Mouse (Mus musculus) small intestine, adult 2 months (tissue): ENCODE measurements around the gene Yipf3. TPM values are rescaled to one million over a fixed set of nuclear protein-coding genes. Genes with fewer than 3 reads are reported as not detected.

Experiments
- H3K27ac ChIP-seq: fragments of 200-500 bp; 2 replicates; pipeline ENCODE4 v1.5.1; 2012; ENCODE audit warnings: low read depth, low read length, control low read depth, inconsistent platforms; ENCODE audit not compliant: insufficient read depth
- H3K27me3 ChIP-seq: fragments of 200-500 bp; 2 replicates; pipeline ENCODE4 v1.6.1; 2012; ENCODE audit warnings: mild to moderate bottlenecking, moderate library complexity, low read length, inconsistent platforms; ENCODE audit not compliant: control insufficient read depth, insufficient read depth
- H3K36me3 ChIP-seq: fragments of 200-500 bp; 2 replicates; pipeline ENCODE4 v1.6.1; 2012; ENCODE audit warnings: mild to moderate bottlenecking, low read length, control low read depth, inconsistent platforms; ENCODE audit not compliant: control insufficient read depth, insufficient read depth
- H3K4me1 ChIP-seq: fragments of 200-500 bp; 2 replicates; pipeline ENCODE4 v1.6.1; 2012; ENCODE audit warnings: low read length, inconsistent platforms, mixed read lengths; ENCODE audit not compliant: control insufficient read depth, insufficient read depth, insufficient read length
- H3K4me3 ChIP-seq: fragments of 200-500 bp; 2 replicates; pipeline ENCODE4 v1.5.1; 2012; ENCODE audit warnings: low read depth, mild to moderate bottlenecking, control low read depth, inconsistent platforms, low read length, moderate library complexity
- CTCF ChIP-seq: fragments of 200-500 bp; IDR thresholded peaks from 2 replicates; pipeline ENCODE4 v1.5.1; 2012; ENCODE audit warnings: low read depth, mild to moderate bottlenecking, control low read depth, inconsistent platforms, low read length, moderate library complexity, mixed read lengths; ENCODE audit not compliant: insufficient replicate concordance, insufficient read length; ENCODE audit errors: extremely low read depth
- POLR2A ChIP-seq: fragments of 200-500 bp; IDR thresholded peaks from 2 replicates; pipeline ENCODE4 v1.6.1; 2012; ENCODE audit warnings: low read depth, mild to moderate bottlenecking, control low read depth, inconsistent platforms, low read length, moderate library complexity
- WGBS: fragments of 180-500 bp; shearing (Covaris S2); methylation state at CpG from one replicate; pipeline ENCODE4 v1.1.7; 2018; 5-methylcytosine and 5-hydroxymethylcytosine counted together
- polyA plus RNA-seq: library from polyadenylated mRNA; depleted of rRNA; stranded (reverse); fragments of >200 nt; gene quantifications from 2 replicates; pipeline ENCODE4 v1.2.3, GENCODE M21; 2012; rRNA removed

The Yipf3 gene
- polyA plus RNA-seq, 1 experiment, result 305 TPM

DNA sequence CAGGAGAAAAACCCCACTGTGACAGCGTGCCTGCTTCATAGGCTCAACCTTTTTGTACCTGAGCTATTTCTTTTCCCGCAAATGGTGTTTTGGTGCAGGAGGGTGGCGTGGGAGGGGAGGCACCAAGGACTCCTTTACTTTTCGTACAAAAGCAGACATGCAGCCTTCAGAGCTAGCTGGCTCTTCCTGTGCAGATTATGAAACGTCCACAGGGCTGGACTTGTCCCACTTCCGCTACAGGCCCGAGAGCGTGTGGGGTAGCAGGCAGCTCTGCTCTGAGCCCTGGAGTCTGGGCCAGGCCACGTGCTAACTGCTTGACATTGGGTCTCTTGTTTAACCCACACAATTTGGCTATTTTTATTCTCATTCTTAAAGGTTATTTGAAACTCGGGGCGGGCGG is 54.0 kb downstream of the Yipf3 start:
- Histone ChIP-seq H3K4me3 (no peak overlapping the region), H3K27me3 (peaks cover 19% of the 10 kb centered on the region), H3K27ac (no peak overlapping the region), H3K36me3 (peaks cover 26% of the 10 kb centered on the region), H3K4me1 (peaks cover 14% of the 10 kb centered on the region)
- no peak for TF ChIP-seq CTCF
- TF ChIP-seq POLR2A, result no peak
- 80% methylated on average over 12 of the region's 12 CpGs for WGBS

Other genes starting within 250 kb of the Yipf3 start
- 108 and 177 TPM in 2 replicates for gene Vegfa, start 215.7 kb upstream of the Yipf3 start, polyA plus RNA-seq
- gene Mrps18a, start 137.1 kb upstream of the Yipf3 start, polyA plus RNA-seq, result 14.4 and 19.5 TPM in 2 replicates
- 3.4 and 4.3 TPM in 2 replicates for gene Rsph9, start 103.9 kb upstream of the Yipf3 start, polyA plus RNA-seq
- 14.8 and 27.1 TPM in 2 replicates for gene Mad2l1bp, start 94.5 kb upstream of the Yipf3 start, polyA plus RNA-seq
- gene Gtpbp2, start 87.0 kb upstream of the Yipf3 start, polyA plus RNA-seq, result 92.2 and 198 TPM in 2 replicates
- gene Polh, start 45.4 kb upstream of the Yipf3 start, polyA plus RNA-seq, result 1.0 and 1.7 TPM in 2 replicates
- 5.3 and 8.4 TPM in 2 replicates for gene Xpo5, start 45.3 kb upstream of the Yipf3 start, polyA plus RNA-seq
- 16.2 and 24.6 TPM in 2 replicates for gene Polr1c, start within 50 bp of the Yipf3 start, polyA plus RNA-seq
- gene Lrrc73, start 5.5 kb downstream of the Yipf3 start, polyA plus RNA-seq, result 1.9 and 2.8 TPM in 2 replicates
- 43.4 and 89.2 TPM in 2 replicates for gene Tjap1, start 34.9 kb downstream of the Yipf3 start, polyA plus RNA-seq
- gene Dlk2, start 49.3 kb downstream of the Yipf3 start, polyA plus RNA-seq, result 0.27 and 1.0 TPM in 2 replicates
- gene Abcc10, start 80.3 kb downstream of the Yipf3 start, polyA plus RNA-seq, result 28.7 and 37.5 TPM in 2 replicates
- gene Zfp318, start 135.7 kb downstream of the Yipf3 start, polyA plus RNA-seq, result 1.9 and 5.8 TPM in 2 replicates
- gene Crip3, start 180.8 kb downstream of the Yipf3 start, polyA plus RNA-seq, result not detected in 2 replicates
- gene Slc22a7, start 190.4 kb downstream of the Yipf3 start, polyA plus RNA-seq, result not detected in 2 replicates
- 0.20 and 0.25 TPM in 2 replicates for gene Ttbk1, start 239.6 kb downstream of the Yipf3 start, polyA plus RNA-seq
- gene Dnph1, start 248.6 kb downstream of the Yipf3 start, polyA plus RNA-seq, result 3.3 and 6.3 TPM in 2 replicates